Mouse (Mus musculus) myocyte (in vitro differentiated cells): Measurements from ENCODE around the gene Noc4l. TPM values are rescaled to one million over a fixed set of nuclear protein-coding genes. Genes with fewer than 3 reads are reported as not detected.

Source experiments
- H3K27me3 ChIP-seq: one replicate; pipeline ENCODE4 v1.6.1; 2011; ENCODE audit not compliant: control insufficient read depth, insufficient read depth, insufficient read length
- H3K36me3 ChIP-seq: one replicate; pipeline ENCODE4 v1.6.1; 2011; ENCODE audit not compliant: control insufficient read depth, insufficient read depth
- H3K4me2 ChIP-seq: one replicate; pipeline ENCODE4 v1.6.1; 2011; ENCODE audit warnings: low read depth, control low read depth
- H3K4me3 ChIP-seq: one replicate; pipeline ENCODE4 v1.5.1; 2011; ENCODE audit warnings: mild to moderate bottlenecking, control low read depth, moderate library complexity
- H3K79me2 ChIP-seq: one replicate; pipeline ENCODE4 v1.6.1; 2011; ENCODE audit not compliant: control insufficient read depth, insufficient read depth
- H3ac ChIP-seq: one replicate; pipeline ENCODE4 v1.6.1; 2011; ENCODE audit not compliant: control insufficient read depth, insufficient read length
- CEBPB ChIP-seq: IDR thresholded peaks from 2 replicates; pipeline ENCODE4 v1.6.1; 2011; ENCODE audit warnings: mild to moderate bottlenecking, moderate library complexity; ENCODE audit not compliant: poor library complexity, insufficient read depth, severe bottlenecking
- E2F4 ChIP-seq: IDR thresholded peaks from one replicate; pipeline ENCODE4 v1.6.1; 2011; ENCODE audit warnings: mild to moderate bottlenecking, control low read depth, moderate library complexity; ENCODE audit not compliant: insufficient read depth
- MAX ChIP-seq: IDR thresholded peaks from one replicate; pipeline ENCODE4 v1.6.1; 2011; ENCODE audit warnings: low read depth, mild to moderate bottlenecking, control low read depth
- MYOD1 ChIP-seq, 3 experiments: IDR thresholded peaks; one replicate each; pipeline ENCODE4 v1.6.1; 2011; ENCODE audit warnings: control low read depth in 2 of 3, low read depth in 2 of 3, mild to moderate bottlenecking in 2 of 3, moderate library complexity in 1 of 3; ENCODE audit not compliant: insufficient read length in 2 of 3, control insufficient read depth in 1 of 3
- MYOG ChIP-seq, 3 experiments: IDR thresholded peaks; one replicate each; pipeline ENCODE4 v1.6.1; 2011; ENCODE audit warnings: control low read depth in 2 of 3, low read depth in 2 of 3, mild to moderate bottlenecking in 2 of 3; ENCODE audit not compliant: insufficient read length in 2 of 3, control insufficient read depth in 1 of 3, insufficient read depth in 1 of 3
- POLR2A ChIP-seq: IDR thresholded peaks from one replicate; pipeline ENCODE4 v1.6.1; 2011; ENCODE audit warnings: low read depth, mild to moderate bottlenecking, control low read depth, moderate library complexity; ENCODE audit not compliant: insufficient read length
- POLR2AphosphoS2 ChIP-seq: IDR thresholded peaks from one replicate; pipeline ENCODE4 v1.6.1; 2011; ENCODE audit warnings: low read depth, control low read depth; ENCODE audit not compliant: insufficient read length
- REST ChIP-seq: IDR thresholded peaks from one replicate; pipeline ENCODE4 v1.6.1; 2011; ENCODE audit warnings: mild to moderate bottlenecking, control low read depth, moderate library complexity; ENCODE audit not compliant: insufficient read depth, insufficient read length
- SRF ChIP-seq: IDR thresholded peaks from one replicate; pipeline ENCODE4 v1.6.1; 2011; ENCODE audit warnings: low read depth; ENCODE audit not compliant: control insufficient read depth, insufficient read length
- TCF12 ChIP-seq: IDR thresholded peaks from one replicate; pipeline ENCODE4 v1.6.1; 2011; ENCODE audit warnings: mild to moderate bottlenecking, control low read depth; ENCODE audit not compliant: poor library complexity, insufficient read depth, severe bottlenecking
- TCF3 ChIP-seq: IDR thresholded peaks from one replicate; pipeline ENCODE4 v1.6.1; 2011; ENCODE audit warnings: low read depth, control low read depth; ENCODE audit not compliant: insufficient read length
- USF1 ChIP-seq: IDR thresholded peaks from one replicate; pipeline ENCODE4 v1.6.1; 2011; ENCODE audit warnings: low read depth, mild to moderate bottlenecking, control low read depth, moderate library complexity
- polyA plus RNA-seq: library from polyadenylated mRNA; unstranded; fragments of >200 nt; fragmentation: generic; extraction: Trizol; gene quantifications from one replicate; pipeline ENCODE4 v1.2.1, GENCODE M21; 2012; ENCODE audit warnings: missing spikeins

Gene Noc4l
- polyA plus RNA-seq, 1 experiment = 42.5 TPM

DNA sequence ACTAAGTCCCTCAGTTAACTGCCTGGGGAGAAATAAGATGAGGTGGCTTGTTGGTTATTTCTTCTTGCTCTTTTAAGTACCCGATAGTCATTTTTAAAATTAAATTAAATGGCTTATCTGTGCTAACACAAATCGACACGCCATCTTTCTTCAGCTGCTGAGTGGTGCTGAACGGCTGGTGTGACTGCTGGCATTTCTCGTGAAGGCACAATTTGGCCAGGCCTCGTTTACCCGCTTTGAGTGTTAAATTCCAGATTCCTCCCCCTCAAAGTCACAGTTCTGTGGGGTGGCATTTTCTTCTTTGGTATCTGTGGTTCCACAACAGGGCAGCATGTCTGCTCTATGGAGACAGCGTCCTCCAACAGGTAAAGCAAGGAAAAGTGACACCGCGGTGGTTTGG lies 25.9 kb downstream of the Noc4l start:
- TF ChIP-seq E2F4 = no peak
- no peak for TF ChIP-seq POLR2A
- no peak for TF ChIP-seq USF1
- TF ChIP-seq TCF12 = no peak
- TF ChIP-seq REST = no peak
- no peak for TF ChIP-seq TCF3
- TF ChIP-seq MYOD1 (IDR thresholded peaks at IDR 0.05; ENCODE audit: control insufficient read depth in 1 of 3, insufficient read length in 2 of 3, low read depth in 2 of 3) = peak in 1 of 3 experiments; percentile 11
- no peak overlapping the region for H3ac ChIP-seq
- no peaks in the 10 kb centered on the region for H3K36me3 ChIP-seq
- no peak overlapping the region for H3K4me2 ChIP-seq
- no peaks in the 10 kb centered on the region for H3K79me2 ChIP-seq
- H3K27me3 ChIP-seq = no peaks in the 10 kb centered on the region
- no peak overlapping the region for H3K4me3 ChIP-seq

DNA sequence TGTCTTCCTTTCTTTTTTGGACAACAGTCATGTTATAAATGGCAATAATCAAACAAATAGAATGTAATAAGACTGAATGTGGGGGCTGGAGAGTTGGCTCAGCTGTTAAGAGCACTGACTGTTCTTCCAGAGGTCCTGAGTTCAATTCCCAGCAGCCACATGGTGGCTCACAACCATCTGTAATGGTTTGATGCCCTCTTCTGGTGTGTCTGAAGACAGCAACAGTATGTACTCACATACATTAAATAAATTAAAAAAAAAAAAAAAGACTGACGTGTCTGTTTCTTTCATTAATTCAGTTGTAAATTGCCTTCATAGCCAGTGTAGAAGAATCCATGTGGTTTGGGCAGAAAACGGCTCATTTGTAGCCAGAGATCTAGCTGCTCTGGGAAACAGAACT lies 28.9 kb downstream of the Noc4l start:
- Histone ChIP-seq H3K36me3 (no peaks in the 10 kb centered on the region), H3K27me3 (no peaks in the 10 kb centered on the region)
- TF ChIP-seq CEBPB (no peak), MYOG (IDR thresholded peaks at IDR 0.05; ENCODE audit: control insufficient read depth in 1 of 3, insufficient read depth in 1 of 3, insufficient read length in 2 of 3, low read depth in 2 of 3) (no peak), TCF12 (no peak), MYOD1 (IDR thresholded peaks at IDR 0.05; ENCODE audit: control insufficient read depth in 1 of 3, insufficient read length in 2 of 3, low read depth in 2 of 3) (no peak), SRF (no peak), REST (no peak)

DNA sequence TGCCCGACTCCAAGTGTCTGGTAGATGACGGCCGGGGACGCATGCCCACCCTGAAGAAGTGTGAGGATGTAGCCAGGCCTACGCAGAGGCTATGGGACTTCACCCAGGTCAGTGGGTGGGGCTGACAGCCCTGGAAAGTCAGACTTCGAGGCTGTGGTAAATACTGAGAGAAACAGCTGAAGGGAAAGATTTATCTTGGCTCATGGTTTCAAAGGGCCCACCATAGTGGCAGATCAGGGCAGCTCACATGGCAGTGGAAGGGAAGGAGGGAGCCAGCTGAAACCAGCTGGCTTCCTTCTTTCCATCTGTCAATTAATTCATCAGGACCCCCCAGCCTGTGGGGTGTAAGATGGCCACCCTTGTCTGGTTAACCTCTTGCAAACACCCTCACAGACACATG lies 34.0 kb downstream of the Noc4l start:
- Histone ChIP-seq H3K4me3 (no peak overlapping the region), H3K27me3 (no peaks in the 10 kb centered on the region)
- peak; percentile 22 for TF ChIP-seq TCF12
- TF ChIP-seq SRF = no peak
- no peak for TF ChIP-seq REST
- TF ChIP-seq E2F4 = no peak
- TF ChIP-seq MYOG (IDR thresholded peaks at IDR 0.05; ENCODE audit: control insufficient read depth in 1 of 3, insufficient read depth in 1 of 3, insufficient read length in 2 of 3, low read depth in 2 of 3) = peak in 2 of 3 experiments; percentile 51 to 75
- TF ChIP-seq CEBPB = no peak
- TF ChIP-seq POLR2A = no peak
- no peak for TF ChIP-seq TCF3
- TF ChIP-seq MYOD1 (IDR thresholded peaks at IDR 0.05; ENCODE audit: control insufficient read depth in 1 of 3, insufficient read length in 2 of 3, low read depth in 2 of 3) = peak; percentile 32 to 72 (median 64)
- no peak for TF ChIP-seq USF1
- TF ChIP-seq MAX = no peak
- TF ChIP-seq POLR2AphosphoS2 = no peak

More for the DNA sequence above, 28.9 kb downstream of the Noc4l start:
- no peak overlapping the region for H3K4me3 ChIP-seq
- H3K79me2 ChIP-seq = no peaks in the 10 kb centered on the region
- H3ac ChIP-seq = no peak overlapping the region
- H3K4me2 ChIP-seq = no peak overlapping the region

DNA sequence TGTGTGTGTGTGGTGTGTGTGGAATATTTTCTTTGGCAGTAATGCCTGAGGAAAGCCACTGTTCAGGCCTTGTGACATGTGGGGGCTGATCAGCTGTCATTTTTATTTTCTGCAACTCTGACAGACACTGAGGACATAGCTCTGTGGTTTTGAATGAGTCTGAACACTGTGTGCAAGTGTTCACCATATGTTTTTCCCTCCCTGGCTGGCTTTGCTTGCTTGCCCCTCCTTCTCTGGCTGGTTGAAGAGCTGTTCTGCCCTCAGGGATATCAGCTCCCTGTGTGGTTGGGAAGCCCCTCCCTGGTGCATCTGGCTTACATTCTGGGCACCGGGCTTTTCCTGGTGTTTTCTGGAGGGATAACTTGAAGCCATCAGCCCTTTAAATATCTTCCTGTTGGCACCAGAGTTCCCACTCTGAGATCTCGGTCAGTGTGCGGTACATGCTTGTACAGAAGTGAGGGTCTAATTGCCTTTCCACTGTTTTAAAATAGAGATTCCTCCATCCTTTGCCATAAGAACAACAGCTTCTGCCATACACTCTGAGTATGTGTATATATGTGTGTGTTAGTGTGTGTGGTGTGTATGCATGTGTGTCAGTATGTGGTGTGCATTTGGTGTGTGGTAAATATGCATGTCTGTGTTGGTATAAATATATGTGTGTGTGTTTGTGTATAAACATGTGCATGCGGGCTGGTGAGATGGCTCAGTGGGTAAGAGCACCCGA lies 41.6 kb downstream of the Noc4l start:
- Histone ChIP-seq H3K4me2 (no peak overlapping the region), H3K79me2 (no peaks in the 10 kb centered on the region), H3K36me3 (no peaks in the 10 kb centered on the region), H3K27me3 (no peaks in the 10 kb centered on the region), H3ac (no peak overlapping the region), H3K4me3 (no peak overlapping the region)
- TF ChIP-seq MAX = no peak
- peak; percentile 35; the same call in 1 of the 2 replicates for TF ChIP-seq CEBPB
- no peak for TF ChIP-seq TCF3
- TF ChIP-seq MYOD1 (IDR thresholded peaks at IDR 0.05; ENCODE audit: control insufficient read depth in 1 of 3, insufficient read length in 2 of 3, low read depth in 2 of 3) = peak; percentile 45 to 87 (median 70)
- TF ChIP-seq MYOG (IDR thresholded peaks at IDR 0.05; ENCODE audit: control insufficient read depth in 1 of 3, insufficient read depth in 1 of 3, insufficient read length in 2 of 3, low read depth in 2 of 3) = peak in 2 of 3 experiments; percentile 83 to 89
- TF ChIP-seq TCF12 = peak; percentile 89
- TF ChIP-seq POLR2AphosphoS2 = no peak
- TF ChIP-seq REST = no peak
- TF ChIP-seq USF1 = peak; percentile 17
- no peak for TF ChIP-seq E2F4

More for the DNA sequence above, 34.0 kb downstream of the Noc4l start:
- H3ac ChIP-seq = no peak overlapping the region
- H3K79me2 ChIP-seq = no peaks in the 10 kb centered on the region
- H3K4me2 ChIP-seq = peak overlapping the region; percentile 38
- no peaks in the 10 kb centered on the region for H3K36me3 ChIP-seq

DNA sequence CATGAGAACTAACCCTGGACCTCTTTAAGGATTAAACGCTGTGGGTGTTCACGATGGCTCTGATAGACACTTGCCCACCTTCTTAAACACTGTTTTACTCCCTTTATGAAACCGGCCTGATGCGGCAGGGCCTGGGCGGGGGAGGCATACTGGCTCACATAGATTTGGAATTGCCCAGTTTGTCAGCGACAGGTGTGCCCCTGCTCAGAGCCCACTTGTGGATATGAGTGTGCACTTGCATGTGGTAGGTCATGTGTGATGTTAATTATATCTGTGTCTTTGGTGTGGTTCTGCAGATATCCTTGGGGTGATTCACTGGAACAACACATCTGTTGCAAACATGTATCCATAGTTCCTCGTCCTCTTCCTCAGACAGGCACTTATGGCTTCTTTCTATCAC lies 42.7 kb downstream of the Noc4l start:
- no peaks in the 10 kb centered on the region for H3K27me3 ChIP-seq

More for the DNA sequence above, 42.7 kb downstream of the Noc4l start:
- no peaks in the 10 kb centered on the region for H3K36me3 ChIP-seq
- no peak for TF ChIP-seq POLR2A
- no peak for TF ChIP-seq MAX
- TF ChIP-seq USF1 = no peak
- TF ChIP-seq MYOD1 (IDR thresholded peaks at IDR 0.05; ENCODE audit: control insufficient read depth in 1 of 3, insufficient read length in 2 of 3, low read depth in 2 of 3) = peak; percentile 3 to 77 (median 71)
- peak; percentile 67 for TF ChIP-seq TCF12
- TF ChIP-seq MYOG (IDR thresholded peaks at IDR 0.05; ENCODE audit: control insufficient read depth in 1 of 3, insufficient read depth in 1 of 3, insufficient read length in 2 of 3, low read depth in 2 of 3) = peak in 2 of 3 experiments; percentile 52 to 84
- peak overlapping the region; percentile 22 for H3K4me2 ChIP-seq
- no peak overlapping the region for H3ac ChIP-seq
- H3K79me2 ChIP-seq = no peaks in the 10 kb centered on the region
- H3K4me3 ChIP-seq = no peak overlapping the region
